Mouse (Mus musculus) large intestine, adult 2 months (tissue): ENCODE results near the gene B3gnt8. TPM values are rescaled to one million over a fixed set of nuclear protein-coding genes. Genes with fewer than 3 reads are reported as not detected.

Experiments
- DNase-seq: peaks from one replicate; pipeline ENCODE4 v3.0.0-alpha.2; 2012; ENCODE audit warnings: low read depth, low spot score
- WGBS: fragments of 180-500 bp; shearing (Covaris S2); methylation state at CpG from one replicate; pipeline ENCODE4 v1.1.7; 2018; 5-methylcytosine and 5-hydroxymethylcytosine counted together
- polyA plus RNA-seq: library from polyadenylated mRNA; depleted of rRNA; stranded (reverse); fragments of >200 nt; gene quantifications from 2 replicates; pipeline ENCODE4 v1.2.3, GENCODE M21; 2012

The B3gnt8 gene
- polyA plus RNA-seq, 1 experiment: 7.6 TPM

GRCm38 (mm10) chr7:25651281-25651680, 24.8 kb downstream of the B3gnt8 start:
- no peak for DNase-seq
- WGBS: 92% methylated on average over 8 of the region's 8 CpGs

GRCm38 (mm10) chr7:25652244-25652759, 25.8 kb downstream of the B3gnt8 start:
- DNase-seq: no peak
- WGBS: 76% methylated on average over 12 of the region's 12 CpGs

- no peak for DNase-seq
- WGBS: 55% methylated on average over 11 of the region's 11 CpGs
Measured at GRCm38 (mm10) chr7:25655601-25656428, 29.4 kb downstream of the B3gnt8 start.

GRCm38 (mm10) chr7:25657785-25658184, 31.3 kb downstream of the B3gnt8 start:
- WGBS: 22% methylated on average over 10 of the region's 10 CpGs

GRCm38 (mm10) chr7:25658657-25659472, 32.4 kb downstream of the B3gnt8 start, which contains the start of the genes Bckdha and Exosc5:
Bckdha (minus strand) TSS chr7:25658981.
Exosc5 (plus strand) TSS chr7:25659164.
- peak; percentile 98 for DNase-seq
- WGBS: under 1% methylated on average over 50 of the region's 50 CpGs

More at GRCm38 (mm10) chr7:25657785-25658184, 31.3 kb downstream of the B3gnt8 start:
- DNase-seq: no peak

GRCm38 (mm10) chr7:25666381-25666780, 39.9 kb downstream of the B3gnt8 start:
- DNase-seq: no peak
- 95% methylated on average over 8 of the region's 8 CpGs for WGBS

GRCm38 (mm10) chr7:25669158-25669557, 42.7 kb downstream of the B3gnt8 start:
- whole genome bisulfite sequencing: 83% methylated on average over 10 of the region's 10 CpGs
- DNase-seq: no peak

GRCm38 (mm10) chr7:25669631-25670030, 43.2 kb downstream of the B3gnt8 start:
- no peak for DNase-seq
- WGBS: 80% methylated on average over 9 of the region's 9 CpGs

- DNase-seq: no peak
- 87% methylated on average over 4 of the region's 4 CpGs for WGBS
Measured at GRCm38 (mm10) chr7:25670096-25670495, 43.6 kb downstream of the B3gnt8 start.

GRCm38 (mm10) chr7:25671686-25672085, 45.2 kb downstream of the B3gnt8 start:
- no peak for DNase-seq
- WGBS: 33% methylated on average over 2 of the region's 2 CpGs

- DNase-seq: no peak
- 57% methylated on average over 4 of the region's 4 CpGs for WGBS
Measured at GRCm38 (mm10) chr7:25672442-25672841, 46.0 kb downstream of the B3gnt8 start.

GRCm38 (mm10) chr7:25674297-25674696, 47.8 kb downstream of the B3gnt8 start:
- DNase-seq: no peak
- WGBS: 14% methylated on average over 9 of the region's 9 CpGs

GRCm38 (mm10) chr7:25674719-25675300, 48.4 kb downstream of the B3gnt8 start, which contains the start of gene Tmem91:
Tmem91 (minus strand) TSS chr7:25675166.
- WGBS: 3% methylated on average over 29 of the region's 29 CpGs
- DNase-seq: no peak

- 48% methylated on average over 6 of the region's 6 CpGs for WGBS
- DNase-seq: no peak
Measured at GRCm38 (mm10) chr7:25675405-25675804, 49.0 kb downstream of the B3gnt8 start.

- DNase-seq: no peak
- 10% methylated on average over 15 of the region's 15 CpGs for WGBS
Measured at GRCm38 (mm10) chr7:25676085-25676781, 49.8 kb downstream of the B3gnt8 start.

- WGBS: 86% methylated on average over 7 of the region's 7 CpGs
- no peak for DNase-seq
Measured at GRCm38 (mm10) chr7:25677013-25677412, 50.6 kb downstream of the B3gnt8 start.

GRCm38 (mm10) chr7:25679971-25680370, 53.5 kb downstream of the B3gnt8 start:
- WGBS: 5% methylated on average over 6 of the region's 6 CpGs
- no peak for DNase-seq

GRCm38 (mm10) chr7:25680514-25681258, 54.2 kb downstream of the B3gnt8 start, which contains the start of gene B9d2:
B9d2 (plus strand) TSS chr7:25680780.
- WGBS: under 1% methylated on average over 46 of the region's 46 CpGs

More at GRCm38 (mm10) chr7:25680514-25681258, 54.2 kb downstream of the B3gnt8 start, which contains the start of gene B9d2:
- peak; percentile 84 for DNase-seq
